Mouse (Mus musculus) kidney, embryonic 16.5 days (tissue): Measurements from ENCODE around the gene Casz1. TPM values are rescaled to one million over a fixed set of nuclear protein-coding genes. Genes with fewer than 3 reads are reported as not detected.

Source experiments
- ATAC-seq: fragments of 200-750 bp; cut with Nextera tagmentation; 2 replicates; pipeline ENCODE4 v1.8.0; 2017; ENCODE audit warnings: moderate TSS enrichment; ENCODE audit not compliant: low FRiP score, low TSS enrichment
- H3K27ac ChIP-seq: fragments of 300-500 bp; sonication (generic); 2 replicates; pipeline ENCODE4 v1.5.1; 2014; ENCODE audit warnings: low read length
- H3K27me3 ChIP-seq: fragments of 300-500 bp; sonication (generic); 2 replicates; pipeline ENCODE4 v1.6.1; 2014; ENCODE audit warnings: low read length, control low read depth, mixed read lengths; ENCODE audit not compliant: insufficient read depth
- H3K36me3 ChIP-seq: fragments of 300-500 bp; sonication (generic); 2 replicates; pipeline ENCODE4 v1.6.1; 2014; ENCODE audit warnings: low read length, control low read depth, mixed read lengths; ENCODE audit not compliant: insufficient read depth
- H3K4me1 ChIP-seq: fragments of 300-500 bp; sonication (generic); 2 replicates; pipeline ENCODE4 v1.6.1; 2014; ENCODE audit warnings: low read length, control low read depth, mixed read lengths; ENCODE audit not compliant: insufficient read depth
- H3K4me2 ChIP-seq: fragments of 300-500 bp; sonication (generic); replicated peaks from 2 replicates; pipeline ENCODE4 v1.6.1; 2014; ENCODE audit warnings: low read depth, low read length
- H3K4me3 ChIP-seq: fragments of 300-500 bp; sonication (generic); 2 replicates; pipeline ENCODE4 v1.5.1; 2014; ENCODE audit warnings: mild to moderate bottlenecking, low read length
- H3K9ac ChIP-seq: fragments of 300-500 bp; sonication (generic); replicated peaks from 2 replicates; pipeline ENCODE4 v1.6.1; 2014; ENCODE audit warnings: low read length
- H3K9me3 ChIP-seq: fragments of 300-500 bp; sonication (generic); 2 replicates; pipeline ENCODE4 v1.6.1; 2016; ENCODE audit warnings: low read length, control low read depth
- WGBS: fragments of 180-500 bp; shearing (Covaris S2); extraction: QIAGEN DNeasy Blood & Tissue Kit; methylation state at CpG from one replicate; pipeline ENCODE4 v1.1.7; 2014; 5-methylcytosine and 5-hydroxymethylcytosine counted together
- polyA plus RNA-seq: library from polyadenylated mRNA; unstranded; fragments of >200 nt; fragmentation: Nextera tagmentation; extraction: Ambion mirVana; gene quantifications from 2 replicates; pipeline ENCODE4 v1.2.1, GENCODE M21; 2015

Gene Casz1
- polyA plus RNA-seq, 1 experiment from 2014 or later: 5.4 TPM

DNA sequence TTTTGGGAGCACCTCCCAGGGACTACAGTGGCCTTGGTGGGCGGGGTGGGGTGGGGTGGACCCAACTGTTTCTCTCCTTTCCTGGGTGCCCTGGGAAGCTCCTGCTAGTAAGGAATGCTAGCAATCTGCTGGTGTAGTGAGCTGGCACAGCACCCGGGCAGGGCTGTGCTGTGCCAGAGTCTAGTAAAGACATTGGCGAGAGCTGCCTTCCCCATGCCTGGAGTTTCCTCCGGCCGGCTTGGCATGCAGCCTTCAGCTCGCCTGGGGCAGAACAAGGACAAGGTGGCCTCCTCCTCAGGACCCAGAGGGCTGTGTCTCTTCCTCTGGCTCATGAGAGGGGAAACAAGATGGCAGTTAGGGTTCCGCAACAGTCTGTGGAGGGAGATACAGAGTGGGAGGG is 65.3 kb downstream of the Casz1 start:
- Histone ChIP-seq H3K36me3 (no peaks in the 10 kb centered on the region), H3K27me3 (no peaks in the 10 kb centered on the region), H3K27ac (no peak overlapping the region), H3K9ac (no peak overlapping the region), H3K4me2 (no peak overlapping the region), H3K4me3 (no peak overlapping the region), H3K4me1 (peaks cover 26% of the 10 kb centered on the region), H3K9me3 (no peaks in the 10 kb centered on the region)
- ATAC-seq: no peak
- 87% methylated on average over 7 of the region's 7 CpGs for WGBS

GRCm38 (mm10) chr4:148870496-148870895 is 66.3 kb downstream of the Casz1 start:
- no peaks in the 10 kb centered on the region for H3K9me3 ChIP-seq
- H3K4me2 ChIP-seq: no peak overlapping the region
- peaks cover 26% of the 10 kb centered on the region for H3K4me1 ChIP-seq
- no peak overlapping the region for H3K4me3 ChIP-seq
- H3K9ac ChIP-seq: no peak overlapping the region
- no peaks in the 10 kb centered on the region for H3K36me3 ChIP-seq
- H3K27ac ChIP-seq: no peak overlapping the region
- H3K27me3 ChIP-seq: no peaks in the 10 kb centered on the region
- ATAC-seq: no peak
- WGBS: 93% methylated on average over 4 of the region's 4 CpGs

GRCm38 (mm10) chr4:148871751-148872334 is 67.6 kb downstream of the Casz1 start:
- no peak overlapping the region for H3K27ac ChIP-seq
- H3K27me3 ChIP-seq: no peaks in the 10 kb centered on the region
- H3K4me3 ChIP-seq: no peak overlapping the region
- peak; percentile 33; the same call in 1 of the 2 replicates for ATAC-seq
- no peaks in the 10 kb centered on the region for H3K36me3 ChIP-seq
- H3K4me2 ChIP-seq: no peak overlapping the region
- WGBS: 47% methylated on average over 10 of the region's 10 CpGs
- no peaks in the 10 kb centered on the region for H3K9me3 ChIP-seq
- peaks cover 26% of the 10 kb centered on the region for H3K4me1 ChIP-seq
- H3K9ac ChIP-seq: no peak overlapping the region

DNA sequence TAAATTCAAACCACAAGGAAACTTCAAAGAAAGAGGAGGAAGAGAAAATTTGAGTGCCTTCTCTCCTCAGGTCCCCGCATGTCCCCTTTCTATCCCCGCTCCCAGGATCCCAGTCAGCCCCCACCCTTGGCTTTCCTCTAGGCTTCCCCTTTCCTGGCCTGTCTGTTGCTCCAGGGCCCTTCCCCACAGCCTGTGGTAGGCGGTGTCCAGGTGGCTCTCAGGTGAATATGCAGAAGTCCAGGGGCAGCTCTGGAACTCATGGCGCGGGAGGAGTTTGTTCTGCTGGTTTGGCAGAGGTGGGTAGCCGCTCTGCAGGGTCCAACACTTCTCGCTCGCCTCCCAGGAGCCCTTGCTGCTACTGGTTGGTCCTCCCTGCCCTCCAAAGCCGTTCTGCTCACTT is 68.1 kb downstream of the Casz1 start:
- H3K27me3 ChIP-seq: no peaks in the 10 kb centered on the region
- no peak for ATAC-seq
- no peak overlapping the region for H3K9ac ChIP-seq
- no peak overlapping the region for H3K4me3 ChIP-seq
- no peak overlapping the region for H3K27ac ChIP-seq
- H3K4me1 ChIP-seq: peaks cover 23% of the 10 kb centered on the region
- no peak overlapping the region for H3K4me2 ChIP-seq
- WGBS: 65% methylated on average over 9 of the region's 9 CpGs
- H3K36me3 ChIP-seq: no peaks in the 10 kb centered on the region
- no peaks in the 10 kb centered on the region for H3K9me3 ChIP-seq

DNA sequence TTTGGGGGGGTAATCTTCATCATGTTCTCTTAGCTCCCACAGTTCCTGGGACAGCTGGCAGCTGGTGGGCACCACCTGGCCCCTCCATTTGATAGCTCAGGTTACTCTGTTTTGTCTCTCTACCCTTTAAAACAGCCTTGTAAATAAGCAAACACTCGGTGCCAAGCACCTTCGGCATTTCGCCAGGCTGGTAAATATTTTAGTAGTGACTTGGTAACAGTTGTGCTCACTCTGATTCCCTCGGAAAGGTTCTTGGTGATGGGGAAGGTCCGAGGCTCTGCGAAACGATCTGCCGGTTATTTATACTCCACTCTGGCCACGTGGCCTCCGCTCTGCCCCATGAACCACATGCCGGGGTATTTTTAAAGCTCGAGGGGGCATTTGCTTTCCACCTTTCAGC is 68.6 kb downstream of the Casz1 start:
- H3K4me1 ChIP-seq: peaks cover 23% of the 10 kb centered on the region
- WGBS: 35% methylated on average over 12 of the region's 12 CpGs

GRCm38 (mm10) chr4:148876166-148876565 is 71.9 kb downstream of the Casz1 start:
- Histone ChIP-seq H3K27ac (no peak overlapping the region), H3K9me3 (no peaks in the 10 kb centered on the region), H3K4me2 (no peak overlapping the region), H3K36me3 (no peaks in the 10 kb centered on the region), H3K4me1 (peaks cover 31% of the 10 kb centered on the region), H3K9ac (no peak overlapping the region), H3K4me3 (no peak overlapping the region), H3K27me3 (no peaks in the 10 kb centered on the region; the same call in 1 of the 2 replicates)
- no peak for ATAC-seq
- 84% methylated on average over 9 of the region's 9 CpGs for WGBS

More for the DNA sequence above, 68.6 kb downstream of the Casz1 start:
- Histone ChIP-seq H3K27me3 (no peaks in the 10 kb centered on the region), H3K36me3 (no peaks in the 10 kb centered on the region), H3K9me3 (no peaks in the 10 kb centered on the region), H3K4me2 (no peak overlapping the region), H3K27ac (no peak overlapping the region), H3K9ac (no peak overlapping the region), H3K4me3 (no peak overlapping the region)
- ATAC-seq: no peak

DNA sequence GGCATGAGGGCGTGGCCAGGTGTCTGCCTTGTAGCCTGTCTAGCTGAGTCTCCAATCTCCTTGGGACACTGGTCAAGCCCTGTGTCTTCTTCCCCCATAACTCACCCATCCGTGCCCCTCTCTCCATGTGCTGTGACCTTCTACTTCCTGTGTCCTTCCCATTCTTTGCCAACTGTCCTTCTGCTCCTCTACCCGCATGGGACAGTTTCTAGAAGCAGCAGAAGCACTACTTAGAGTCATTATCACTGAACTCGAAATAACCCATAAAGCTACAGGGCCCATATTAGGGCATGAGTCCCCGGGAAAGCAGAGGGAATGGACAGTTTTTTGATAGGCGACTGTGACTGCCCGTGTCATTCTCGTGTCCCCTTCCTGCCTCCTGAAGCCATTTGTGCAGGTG is 72.6 kb downstream of the Casz1 start:
- no peak overlapping the region for H3K4me2 ChIP-seq
- H3K4me3 ChIP-seq: no peak overlapping the region
- peaks cover 29% of the 10 kb centered on the region for H3K4me1 ChIP-seq
- H3K27me3 ChIP-seq: no peaks in the 10 kb centered on the region; the same call in 1 of the 2 replicates
- H3K27ac ChIP-seq: no peak overlapping the region
- no peak for ATAC-seq
- no peaks in the 10 kb centered on the region for H3K9me3 ChIP-seq
- H3K9ac ChIP-seq: no peak overlapping the region
- WGBS: 81% methylated on average over 8 of the region's 8 CpGs
- H3K36me3 ChIP-seq: no peaks in the 10 kb centered on the region

GRCm38 (mm10) chr4:148878192-148878983 is 74.2 kb downstream of the Casz1 start:
- no peak overlapping the region for H3K4me2 ChIP-seq
- no peaks in the 10 kb centered on the region; the same call in 1 of the 2 replicates for H3K27me3 ChIP-seq
- H3K4me1 ChIP-seq: peaks cover 18% of the 10 kb centered on the region
- H3K27ac ChIP-seq: no peak overlapping the region
- no peak overlapping the region for H3K4me3 ChIP-seq
- no peaks in the 10 kb centered on the region for H3K36me3 ChIP-seq
- no peaks in the 10 kb centered on the region for H3K9me3 ChIP-seq
- ATAC-seq: no peak
- H3K9ac ChIP-seq: no peak overlapping the region
- 58% methylated on average over 11 of the region's 11 CpGs for WGBS

DNA sequence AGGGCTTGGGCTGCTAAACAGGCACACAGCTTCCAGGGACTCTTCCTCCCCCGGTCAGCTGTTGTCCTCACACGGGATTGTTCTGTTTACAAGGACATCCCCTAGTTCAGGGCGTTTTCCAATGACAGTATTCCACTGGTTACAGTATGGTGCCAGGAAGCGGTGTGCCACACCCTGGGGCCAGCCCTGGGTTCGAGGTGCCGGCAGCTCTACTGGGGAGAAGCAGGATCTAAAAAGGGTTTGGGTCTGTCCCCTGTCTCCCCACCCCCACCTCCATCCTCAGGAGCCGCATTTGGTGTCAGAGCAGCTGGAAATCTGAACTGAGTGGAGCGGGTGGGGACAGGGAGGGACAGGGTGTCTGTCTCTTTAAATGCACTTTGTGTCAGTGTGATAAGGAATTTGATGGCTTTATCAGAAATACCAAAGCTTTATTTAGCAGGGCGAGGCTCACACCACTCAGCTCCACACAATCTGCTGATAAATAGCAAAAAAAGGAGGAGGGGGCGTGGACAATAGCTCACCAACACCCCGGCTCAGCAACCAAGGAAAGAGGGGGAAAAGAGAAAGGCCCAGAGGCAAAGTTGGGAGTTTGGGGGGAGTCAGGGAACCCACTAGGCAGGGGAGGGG is 74.9 kb downstream of the Casz1 start:
- Histone ChIP-seq H3K9me3 (no peaks in the 10 kb centered on the region), H3K4me2 (no peak overlapping the region), H3K27me3 (no peaks in the 10 kb centered on the region; the same call in 1 of the 2 replicates), H3K4me1 (peaks cover 18% of the 10 kb centered on the region), H3K4me3 (no peak overlapping the region), H3K27ac (no peak overlapping the region), H3K36me3 (no peaks in the 10 kb centered on the region), H3K9ac (no peak overlapping the region)
- no peak for ATAC-seq
- 59% methylated on average over 11 of the region's 11 CpGs for WGBS

DNA sequence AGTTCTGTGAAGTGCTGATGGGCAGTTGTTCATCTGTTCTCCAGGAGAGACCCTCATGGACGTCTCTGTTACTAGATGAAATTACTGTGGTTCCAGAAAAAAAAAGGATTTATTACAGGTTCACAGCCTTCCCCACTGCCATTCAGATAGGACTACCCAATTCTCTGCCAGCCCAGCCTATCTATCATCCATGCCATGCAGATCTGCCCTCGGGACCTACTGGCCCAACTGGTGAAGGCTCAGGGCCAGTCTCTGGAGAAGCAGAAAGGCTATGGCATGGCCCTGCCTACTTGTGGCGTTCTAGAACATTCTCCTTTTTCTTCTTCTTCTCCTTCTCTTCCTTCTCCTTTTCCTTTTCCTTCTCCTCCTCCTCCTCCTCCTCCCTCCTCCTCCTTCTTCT is 75.4 kb downstream of the Casz1 start:
- Histone ChIP-seq H3K27ac (no peak overlapping the region), H3K4me3 (no peak overlapping the region), H3K4me2 (no peak overlapping the region), H3K4me1 (peaks cover 18% of the 10 kb centered on the region), H3K36me3 (no peaks in the 10 kb centered on the region), H3K27me3 (no peaks in the 10 kb centered on the region; the same call in 1 of the 2 replicates), H3K9ac (no peak overlapping the region), H3K9me3 (no peaks in the 10 kb centered on the region)
- WGBS: 88% methylated on average over 3 of the region's 3 CpGs
- no peak for ATAC-seq
